Mouse (Mus musculus) liver, postnatal 0 days (tissue): ENCODE data around the gene Ccdc62.
A peak's percentile ranks its signal among the peaks of the same experiment; 100 is the strongest.

ENCODE experiments used
- CTCF ChIP-seq: sonication (generic); IDR thresholded peaks from 2 replicates; pipeline ENCODE4 v1.5.1; 2016; ENCODE audit warnings: antibody characterized with exemption, low read depth
- EP300 ChIP-seq: IDR thresholded peaks from 2 replicates; pipeline ENCODE4 v1.6.1; 2016; ENCODE audit warnings: antibody characterized with exemption, low read depth, mild to moderate bottlenecking

DNA sequence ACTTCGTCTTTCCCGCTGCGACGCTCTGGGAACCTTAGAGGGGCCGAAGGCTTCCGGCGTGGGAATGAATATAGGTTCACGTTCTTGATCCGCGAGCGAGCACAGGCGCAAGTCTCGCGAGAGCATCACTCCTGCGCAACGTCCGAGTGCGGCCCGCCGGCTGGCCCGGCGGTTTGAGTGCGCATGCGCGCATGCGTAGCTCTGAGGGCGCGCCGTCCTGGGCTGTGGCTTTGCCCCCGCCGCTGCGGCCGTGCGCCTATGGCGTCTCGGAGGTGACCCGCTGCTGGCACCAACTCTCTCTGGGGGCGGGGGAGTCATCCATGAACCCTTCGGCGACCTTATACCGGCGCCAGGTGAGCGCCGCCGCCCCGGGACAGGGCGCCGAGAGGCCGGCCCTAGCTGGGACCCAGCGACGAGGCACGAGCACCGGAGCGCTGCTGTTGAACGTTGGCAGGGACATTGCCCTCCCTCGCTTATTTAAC lies at the start of gene Ccdc62:
- TF ChIP-seq CTCF (no peak), EP300 (peak; percentile 44; the same call in 1 of the 2 replicates)
